Mouse (Mus musculus) heart, postnatal 14 days (tissue): ENCODE measurements around the gene Phpt1. TPM values are rescaled to one million over a fixed set of nuclear protein-coding genes. Genes with fewer than 3 reads are reported as not detected.

ENCODE experiments used
- DNase-seq, 2 experiments: peaks; one replicate each; pipeline ENCODE4 v3.0.0; 2021 to 2022
- intact Hi-C: fragments of 180-260 bp; cut with DNase I; formaldehyde crosslinking; loops from one replicate; pipeline ENCODE4 v1.15.1; 2025
- total RNA-seq, 2 experiments: library from RNA; stranded (reverse); gene quantifications; 2 replicates each; pipeline ENCODE4 v1.2.3; 2021

Gene Phpt1
- total RNA-seq, 2 experiments from 2014 or later, result 75.4 to 76.0 TPM

DNA sequence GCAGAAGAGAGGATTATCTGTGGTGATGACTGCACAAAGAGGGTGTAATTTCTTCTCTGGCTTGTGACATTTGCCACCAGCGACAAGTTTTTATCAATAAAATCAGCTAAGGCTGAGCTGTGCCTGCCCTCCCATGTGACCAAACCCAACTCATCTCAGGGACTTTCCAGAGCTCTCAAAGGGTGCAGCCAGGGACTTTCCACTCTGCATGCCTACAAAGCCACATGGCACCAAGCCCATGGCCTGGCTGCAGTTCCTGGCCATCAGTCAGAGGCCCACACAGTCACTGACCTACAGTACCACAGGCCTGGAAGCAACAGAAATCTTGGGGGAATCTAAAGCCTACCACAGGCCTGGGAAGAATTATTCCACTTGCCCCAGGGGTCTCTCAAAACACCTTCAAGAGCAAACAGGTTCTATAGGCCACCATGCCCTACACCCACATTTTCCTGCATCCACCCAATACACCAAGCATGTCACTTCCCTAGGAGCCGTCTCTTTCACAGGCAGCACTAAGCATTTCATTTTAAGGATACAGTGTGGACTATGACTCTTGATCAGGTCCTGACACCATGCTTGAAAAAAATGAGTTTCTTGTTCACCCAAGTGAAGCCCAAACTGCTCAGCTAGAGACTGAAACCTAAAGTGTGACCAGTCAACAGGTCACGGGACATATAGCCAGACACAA is 40.7 kb downstream of the Phpt1 start:
- DNase-seq, result peak; percentile 76 to 88
- intact Hi-C loops, result no loop called here

DNA sequence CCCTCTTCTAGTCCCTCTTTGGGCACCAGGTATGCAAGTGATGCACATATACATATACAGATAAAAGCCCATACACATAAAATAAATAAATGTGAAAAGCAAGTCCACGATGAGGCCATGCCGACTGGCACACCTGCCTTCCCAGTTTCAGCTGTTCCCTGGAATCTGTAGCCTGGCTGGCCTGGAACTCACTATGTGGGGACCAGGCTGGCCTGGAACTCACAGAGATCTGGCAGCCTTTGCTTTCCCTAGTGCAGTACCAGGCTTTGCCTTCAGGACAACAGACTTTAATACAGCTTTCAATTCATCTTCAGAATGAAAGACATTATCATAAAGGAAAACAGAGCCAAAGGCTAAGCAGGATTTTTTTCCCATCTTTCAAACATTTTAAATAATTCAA is 41.3 kb downstream of the Phpt1 start:
- DNase-seq, result no peak
- intact Hi-C loops, result no loop called here

DNA sequence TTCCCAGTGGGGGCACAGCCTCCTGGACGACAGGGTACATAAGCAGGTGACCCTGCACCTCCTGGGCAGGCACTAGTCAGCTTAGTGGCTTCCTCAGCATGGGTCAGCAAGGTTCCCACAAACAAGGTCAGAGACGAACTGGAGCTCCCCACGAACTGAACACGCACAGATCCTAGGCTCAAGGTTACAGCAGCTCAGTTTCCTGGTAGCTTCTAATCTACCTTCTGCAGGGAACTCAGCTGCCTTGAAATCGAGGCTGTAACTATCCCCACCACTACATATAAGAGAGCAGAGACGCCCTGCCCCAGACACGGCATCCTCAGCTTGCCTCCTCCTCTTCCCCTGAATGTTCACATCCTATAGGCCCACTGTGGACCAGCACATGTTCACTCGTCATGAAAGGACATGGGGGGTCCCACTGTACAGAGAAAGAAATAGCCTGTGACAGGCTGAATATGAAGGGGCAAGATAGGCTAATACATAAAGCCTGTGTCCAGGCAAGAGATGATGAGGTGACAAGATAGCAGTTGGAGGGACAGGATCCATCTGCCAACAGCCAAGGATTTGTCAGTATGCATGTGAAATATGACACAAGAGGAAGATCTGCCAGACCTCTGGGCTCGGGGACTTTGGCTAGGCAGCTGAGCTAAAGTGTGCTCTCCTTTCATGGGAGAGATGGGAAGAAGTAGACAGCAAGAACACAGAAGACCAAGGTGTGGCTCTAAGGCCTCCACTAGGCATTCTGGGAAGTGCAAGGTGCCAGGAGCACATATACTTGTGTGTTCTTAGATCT is 48.3 kb downstream of the Phpt1 start:
- DNase-seq, result no peak
- intact Hi-C loops, result no loop called here

Other genes starting within 250 kb of the Phpt1 start
- 10 to 100 TPM; 22.1 to 22.2 TPM for gene Man1b1, start 242.9 kb downstream of the Phpt1 start, total RNA-seq
- gene Dpp7, start 218.9 kb downstream of the Phpt1 start, total RNA-seq, result 1 to 10 TPM; 2.7 to 3.9 TPM
- gene Uap1l1, start 209.5 kb downstream of the Phpt1 start, total RNA-seq, result 1 to 10 TPM; 4.5 to 6.0 TPM
- 1 to 10 TPM in 1 of 2 experiments, under 1 TPM in 1; 0.88 to 1.5 TPM for gene Sapcd2, start 202.9 kb downstream of the Phpt1 start, total RNA-seq
- 10 to 100 TPM; 16.1 to 17.0 TPM for gene Entpd2, start 179.3 kb downstream of the Phpt1 start, total RNA-seq
- gene Npdc1, start 175.9 kb downstream of the Phpt1 start, total RNA-seq, result 10 to 100 TPM; 33.8 to 37.1 TPM
- gene Fut7, start 152.0 kb downstream of the Phpt1 start, total RNA-seq, result not detected
- 10 to 100 TPM; 22.0 to 24.4 TPM for gene Abca2, start 146.5 kb downstream of the Phpt1 start, total RNA-seq
- 1 to 10 TPM; 3.0 to 3.9 TPM for gene Clic3, start 118.4 kb downstream of the Phpt1 start, total RNA-seq
- 10 to 100 TPM; 22.9 to 23.4 TPM for gene Paxx, start 114.1 kb downstream of the Phpt1 start, total RNA-seq
- gene Ptgds, start 105.2 kb downstream of the Phpt1 start, total RNA-seq, result 10 to 100 TPM; 30.9 to 38.6 TPM
- not detected for gene Lcn12, start 81.3 kb downstream of the Phpt1 start, total RNA-seq
- 10 to 100 TPM; 92.0 to 96.2 TPM for gene Fbxw5, start 74.5 kb downstream of the Phpt1 start, total RNA-seq
- under 1 TPM; 0.51 to 0.98 TPM for gene C8g, start 73.5 kb downstream of the Phpt1 start, total RNA-seq
- 10 to 100 TPM; 16.6 to 16.7 TPM for gene Traf2, start 28.3 kb downstream of the Phpt1 start, total RNA-seq
- 100 to 1,000 TPM; 175 to 185 TPM for gene Edf1, start 17.4 kb downstream of the Phpt1 start, total RNA-seq
- 1 to 10 TPM; 3.0 to 5.2 TPM for gene Mamdc4, start 379 bp downstream of the Phpt1 start, total RNA-seq
- gene Ajm1, start 6.5 kb upstream of the Phpt1 start, total RNA-seq, result under 1 TPM in 1 of 2 experiments, not detected in 1; 0.10 TPM
- gene Rabl6, start 33.3 kb upstream of the Phpt1 start, total RNA-seq, result 10 to 100 TPM; 48.1 to 49.7 TPM
- gene Ccdc183, start 42.5 kb upstream of the Phpt1 start, total RNA-seq, result not detected
- 10 to 100 TPM; 16.6 to 22.5 TPM for gene Tmem141, start 46.8 kb upstream of the Phpt1 start, total RNA-seq
- gene Fcna, start 52.8 kb upstream of the Phpt1 start, total RNA-seq, result 1 to 10 TPM; 6.3 TPM
- 1 to 10 TPM; 1.1 TPM for gene Lcn8, start 77.9 kb upstream of the Phpt1 start, total RNA-seq
- gene Lcn5, start 82.7 kb upstream of the Phpt1 start, total RNA-seq, result not detected
- gene Lcn6, start 101.6 kb upstream of the Phpt1 start, total RNA-seq, result not detected
- gene Lcn10, start 107.5 kb upstream of the Phpt1 start, total RNA-seq, result not detected
- gene Obp2a, start 124.8 kb upstream of the Phpt1 start, total RNA-seq, result not detected
- 10 to 100 TPM; 12.0 to 12.6 TPM for gene Bmyc, start 131.5 kb upstream of the Phpt1 start, total RNA-seq
- gene Obp2b, start 161.8 kb upstream of the Phpt1 start, total RNA-seq, result not detected
- gene Lcn3, start 190.3 kb upstream of the Phpt1 start, total RNA-seq, result not detected
- not detected for gene Lcn11, start 201.8 kb upstream of the Phpt1 start, total RNA-seq
- gene Gm13539, start 207.0 kb upstream of the Phpt1 start, total RNA-seq, result not detected
- gene Glt6d1, start 240.6 kb upstream of the Phpt1 start, total RNA-seq, result not detected
- not detected for gene Lcn9, start 247.9 kb upstream of the Phpt1 start, total RNA-seq